Mouse (Mus musculus) cerebellum, adult 2 months (tissue): ENCODE measurements around the gene Zmat5.

ENCODE experiments used
- CTCF ChIP-seq: fragments of 200-500 bp; IDR thresholded peaks from 2 replicates; pipeline ENCODE4 v1.5.1; 2011; ENCODE audit warnings: low read depth, mild to moderate bottlenecking, control low read depth, low read length, moderate library complexity, borderline replicate concordance; ENCODE audit not compliant: insufficient read depth
- POLR2A ChIP-seq: fragments of 200-500 bp; IDR thresholded peaks from 2 replicates; pipeline ENCODE4 v1.6.1; 2011; ENCODE audit warnings: low read length, control low read depth, borderline replicate concordance; ENCODE audit not compliant: insufficient read depth

GRCm38 (mm10) chr11:4690353-4690752 is 14.1 kb upstream of the Zmat5 start:
- TF ChIP-seq POLR2A = no peak
- TF ChIP-seq CTCF = no peak
